Mouse (Mus musculus) C3H10T1/2 (cell line): ENCODE results near the gene Plagl2. TPM values are rescaled to one million over a fixed set of nuclear protein-coding genes. Genes with fewer than 3 reads are reported as not detected.

Experiments used
- polyA plus RNA-seq, 2 experiments: library from polyadenylated mRNA; unstranded; fragments of >200 nt; fragmentation: generic; extraction: Trizol; gene quantifications; one replicate each; pipeline ENCODE4 v1.2.1; 2012; ENCODE audit warnings: missing spikeins in 2 of 2

Plagl2 gene
- polyA plus RNA-seq: 1 to 10 TPM; 1.2 to 6.0 TPM

GRCm38 (mm10) chr2:153241250-153242014 lies at the start of gene Plagl2, which contains the start of gene Pofut1:
TSS of gene Plagl2 (minus strand) at chr2:153241426.
TSS of gene Pofut1 (plus strand) at chr2:153241533.

GRCm38 (mm10) chr2:153224946-153225594 lies 16.2 kb downstream of the Plagl2 start, which contains the start of gene Tspyl3:
TSS of gene Tspyl3 (minus strand) at chr2:153225441.

Other genes starting within 250 kb of the Plagl2 start
- gene Pdrg1, start 226.0 kb downstream of the Plagl2 start, polyA plus RNA-seq: 100 to 1,000 TPM in 1 of 2 experiments, 10 to 100 TPM in 1; 33.9 to 135 TPM
- not detected for gene Xkr7, start 209.6 kb downstream of the Plagl2 start, polyA plus RNA-seq
- gene Ccm2l, start 175.5 kb downstream of the Plagl2 start, polyA plus RNA-seq: not detected
- gene Hck, start 133.0 kb downstream of the Plagl2 start, polyA plus RNA-seq: under 1 TPM in 1 of 2 experiments, not detected in 1; 0.06 TPM
- 10 to 100 TPM; 22.6 to 83.6 TPM for gene Tm9sf4, start 80.1 kb downstream of the Plagl2 start, polyA plus RNA-seq
- under 1 TPM; 0.02 to 0.12 TPM for gene Tspyl3, start 16.0 kb downstream of the Plagl2 start, polyA plus RNA-seq
- gene Pofut1, start 107 bp upstream of the Plagl2 start, polyA plus RNA-seq: 10 to 100 TPM in 1 of 2 experiments, 1 to 10 TPM in 1; 5.3 to 15.4 TPM
- 1 to 10 TPM in 1 of 2 experiments, under 1 TPM in 1; 0.70 to 9.4 TPM for gene Kif3b, start 50.0 kb upstream of the Plagl2 start, polyA plus RNA-seq
- gene Asxl1, start 104.4 kb upstream of the Plagl2 start, polyA plus RNA-seq: 10 to 100 TPM in 1 of 2 experiments, 1 to 10 TPM in 1; 3.2 to 12.8 TPM